Mouse (Mus musculus) liver, embryonic 16.5 days (tissue): Measurements from ENCODE around the gene Hdac4. TPM values are rescaled to one million over a fixed set of nuclear protein-coding genes. Genes with fewer than 3 reads are reported as not detected.

Experiments
- ATAC-seq: fragments of 200-750 bp; cut with Nextera tagmentation; 2 replicates; pipeline ENCODE4 v1.8.0; 2017; ENCODE audit warnings: low read depth, mild to moderate bottlenecking, moderate number of reproducible peaks, moderate library complexity
- H3K27ac ChIP-seq: fragments of 300-500 bp; sonication (generic); 2 replicates; pipeline ENCODE4 v1.5.1; 2014; ENCODE audit warnings: mild to moderate bottlenecking, low read length
- H3K27me3 ChIP-seq: fragments of 300-500 bp; sonication (generic); 2 replicates; pipeline ENCODE4 v1.6.1; 2014; ENCODE audit warnings: low read depth, low read length, mixed read lengths; ENCODE audit not compliant: control insufficient read depth, insufficient read depth
- H3K36me3 ChIP-seq: fragments of 300-500 bp; sonication (generic); 2 replicates; pipeline ENCODE4 v1.6.1; 2014; ENCODE audit warnings: mild to moderate bottlenecking; ENCODE audit not compliant: control insufficient read depth, insufficient read depth
- H3K4me1 ChIP-seq: fragments of 300-500 bp; sonication (generic); 2 replicates; pipeline ENCODE4 v1.6.1; 2014; ENCODE audit warnings: low read depth, low read length, mixed read lengths; ENCODE audit not compliant: control insufficient read depth
- H3K4me2 ChIP-seq: fragments of 300-500 bp; sonication (generic); 2 replicates; pipeline ENCODE4 v1.6.1; 2014; ENCODE audit warnings: low read depth, low read length, mixed read lengths
- H3K4me3 ChIP-seq: fragments of 300-500 bp; sonication (generic); 2 replicates; pipeline ENCODE4 v1.5.1; 2014; ENCODE audit warnings: low read depth, mild to moderate bottlenecking, low read length
- H3K9ac ChIP-seq: fragments of 300-500 bp; sonication (generic); 2 replicates; pipeline ENCODE4 v1.6.1; 2014; ENCODE audit warnings: low read depth, low read length
- H3K9me3 ChIP-seq: fragments of 300-500 bp; sonication (generic); replicated peaks from 2 replicates; pipeline ENCODE4 v1.6.1; 2016; ENCODE audit warnings: low read length; ENCODE audit not compliant: control insufficient read depth
- WGBS: fragments of 180-500 bp; shearing (Covaris S2); extraction: QIAGEN DNeasy Blood & Tissue Kit; methylation state at CpG from one replicate; pipeline ENCODE4 v1.1.7; 2014; ENCODE audit not compliant: insufficient replicate concordance; 5-methylcytosine and 5-hydroxymethylcytosine counted together
- polyA plus RNA-seq: library from polyadenylated mRNA; unstranded; fragments of >200 nt; fragmentation: Nextera tagmentation; extraction: Ambion mirVana; gene quantifications from 2 replicates; pipeline ENCODE4 v1.2.1, GENCODE M21; 2015

Hdac4 gene
- polyA plus RNA-seq, 1 experiment from 2014 or later = 3.3 TPM

GRCm38 (mm10) chr1:91961231-91961630 lies 234.3 kb downstream of the Hdac4 start:
- Histone ChIP-seq H3K36me3 (no peaks in the 10 kb centered on the region; the same call in 1 of the 2 replicates), H3K9ac (no peak overlapping the region), H3K4me3 (no peak overlapping the region), H3K27me3 (no peaks in the 10 kb centered on the region), H3K27ac (no peak overlapping the region), H3K9me3 (no peaks in the 10 kb centered on the region), H3K4me1 (no peaks in the 10 kb centered on the region), H3K4me2 (no peak overlapping the region)
- WGBS = 54% methylated on average over 8 of the region's 8 CpGs
- ATAC-seq = no peak

DNA sequence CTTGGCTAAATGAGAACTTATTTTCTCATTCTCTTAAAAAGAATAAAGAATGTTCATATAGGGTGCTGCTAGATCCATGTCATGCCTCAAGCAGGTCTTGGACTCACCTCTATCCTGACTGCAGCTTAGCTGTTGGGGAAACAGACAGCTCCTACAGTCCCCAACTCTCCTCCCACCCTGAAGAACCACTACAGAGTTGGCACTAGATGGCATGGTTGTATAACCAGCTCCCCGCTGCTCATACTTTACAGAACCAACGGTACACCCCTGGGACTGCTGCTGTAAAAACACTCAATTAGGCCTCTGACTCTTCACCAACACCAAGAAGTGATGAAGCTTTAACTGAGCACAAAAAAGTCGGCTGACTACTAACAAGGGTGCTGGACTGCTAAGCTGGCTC lies 235.6 kb downstream of the Hdac4 start:
- no peaks in the 10 kb centered on the region for H3K9me3 ChIP-seq
- no peak overlapping the region for H3K4me3 ChIP-seq
- no peak overlapping the region for H3K4me2 ChIP-seq
- no peaks in the 10 kb centered on the region for H3K27me3 ChIP-seq
- ATAC-seq = no peak
- no peak overlapping the region for H3K9ac ChIP-seq
- H3K4me1 ChIP-seq = no peaks in the 10 kb centered on the region
- 71% methylated on average over 3 of the region's 3 CpGs for WGBS
- H3K27ac ChIP-seq = no peak overlapping the region
- no peaks in the 10 kb centered on the region; the same call in 1 of the 2 replicates for H3K36me3 ChIP-seq

- Histone ChIP-seq H3K4me1 (no peaks in the 10 kb centered on the region), H3K9me3 (no peaks in the 10 kb centered on the region), H3K4me3 (no peak overlapping the region), H3K27me3 (no peaks in the 10 kb centered on the region), H3K9ac (no peak overlapping the region), H3K36me3 (no peaks in the 10 kb centered on the region; the same call in 1 of the 2 replicates), H3K4me2 (no peak overlapping the region), H3K27ac (no peak overlapping the region)
- WGBS = 65% methylated on average over 5 of the region's 5 CpGs
- no peak for ATAC-seq
These were observed 236.5 kb downstream of the Hdac4 start for GRCm38 (mm10) chr1:91959044-91959443.

DNA sequence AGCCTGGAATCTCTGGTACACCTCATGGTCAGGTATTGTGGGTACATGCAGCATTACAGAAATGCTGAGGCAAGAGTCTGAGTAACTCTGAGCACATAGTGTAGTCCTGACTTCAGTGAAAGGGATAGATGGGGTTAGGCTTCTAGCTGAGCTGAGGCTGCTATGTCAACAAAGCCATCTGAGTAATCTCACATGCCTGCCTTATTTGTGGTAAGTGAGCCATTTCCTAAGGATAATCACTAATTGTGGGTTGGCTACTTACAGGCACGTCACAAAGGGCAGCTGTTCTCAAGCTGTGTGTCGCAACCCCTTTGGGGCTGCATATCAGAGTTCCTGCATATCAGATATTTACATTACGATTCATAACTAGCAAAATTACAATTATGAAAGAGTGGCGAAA lies 239.3 kb downstream of the Hdac4 start:
- WGBS = 64% methylated on average over 4 of the region's 4 CpGs
- H3K36me3 ChIP-seq = no peaks in the 10 kb centered on the region; the same call in 1 of the 2 replicates
- H3K9me3 ChIP-seq = no peaks in the 10 kb centered on the region
- no peak overlapping the region for H3K4me3 ChIP-seq
- H3K27me3 ChIP-seq = no peaks in the 10 kb centered on the region
- no peaks in the 10 kb centered on the region for H3K4me1 ChIP-seq
- H3K9ac ChIP-seq = no peak overlapping the region
- no peak overlapping the region for H3K4me2 ChIP-seq
- no peak for ATAC-seq
- no peak overlapping the region for H3K27ac ChIP-seq

- H3K27ac ChIP-seq = no peak overlapping the region
- H3K27me3 ChIP-seq = no peaks in the 10 kb centered on the region
- no peaks in the 10 kb centered on the region for H3K9me3 ChIP-seq
- H3K36me3 ChIP-seq = no peaks in the 10 kb centered on the region; the same call in 1 of the 2 replicates
- no peak overlapping the region for H3K9ac ChIP-seq
- no peaks in the 10 kb centered on the region for H3K4me1 ChIP-seq
- H3K4me3 ChIP-seq = no peak overlapping the region
- no peak for ATAC-seq
- WGBS = 70% methylated on average over 5 of the region's 5 CpGs
- H3K4me2 ChIP-seq = no peak overlapping the region
These were observed 240.5 kb downstream of the Hdac4 start for GRCm38 (mm10) chr1:91954954-91955353.

DNA sequence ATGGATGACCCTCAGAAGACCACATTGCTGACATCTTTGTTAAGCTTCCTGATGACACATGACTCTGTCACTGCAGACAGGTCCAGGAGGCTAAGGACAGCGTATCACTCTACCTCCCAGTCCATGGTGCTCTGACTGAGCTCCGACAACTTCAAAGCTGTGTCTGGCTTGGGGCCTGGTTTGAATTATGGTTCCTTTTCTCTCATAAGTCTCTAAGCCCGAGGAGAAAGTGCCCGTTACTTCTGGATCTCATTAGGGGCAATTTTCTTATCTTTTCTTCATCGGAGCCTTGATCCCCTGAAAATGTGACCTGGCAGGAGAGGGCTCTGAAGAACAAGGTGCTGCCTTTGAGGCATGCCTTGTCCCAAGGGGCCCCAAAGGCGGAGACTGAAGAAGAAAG lies 242.6 kb downstream of the Hdac4 start:
- H3K27ac ChIP-seq = no peak overlapping the region
- no peak overlapping the region for H3K9ac ChIP-seq
- H3K4me3 ChIP-seq = no peak overlapping the region
- no peaks in the 10 kb centered on the region for H3K9me3 ChIP-seq
- no peak for ATAC-seq
- no peaks in the 10 kb centered on the region for H3K4me1 ChIP-seq
- H3K4me2 ChIP-seq = no peak overlapping the region
- no peaks in the 10 kb centered on the region for H3K27me3 ChIP-seq
- 72% methylated on average over 6 of the region's 6 CpGs for WGBS
- H3K36me3 ChIP-seq = no peaks in the 10 kb centered on the region

- Histone ChIP-seq H3K9me3 (no peaks in the 10 kb centered on the region), H3K4me3 (no peak overlapping the region), H3K4me1 (no peaks in the 10 kb centered on the region), H3K4me2 (no peak overlapping the region), H3K9ac (no peak overlapping the region), H3K27me3 (no peaks in the 10 kb centered on the region), H3K36me3 (no peaks in the 10 kb centered on the region; the same call in 1 of the 2 replicates), H3K27ac (no peak overlapping the region)
- 84% methylated on average over 7 of the region's 7 CpGs for WGBS
- ATAC-seq = no peak
These were observed 248.1 kb downstream of the Hdac4 start for GRCm38 (mm10) chr1:91947441-91947840.

DNA sequence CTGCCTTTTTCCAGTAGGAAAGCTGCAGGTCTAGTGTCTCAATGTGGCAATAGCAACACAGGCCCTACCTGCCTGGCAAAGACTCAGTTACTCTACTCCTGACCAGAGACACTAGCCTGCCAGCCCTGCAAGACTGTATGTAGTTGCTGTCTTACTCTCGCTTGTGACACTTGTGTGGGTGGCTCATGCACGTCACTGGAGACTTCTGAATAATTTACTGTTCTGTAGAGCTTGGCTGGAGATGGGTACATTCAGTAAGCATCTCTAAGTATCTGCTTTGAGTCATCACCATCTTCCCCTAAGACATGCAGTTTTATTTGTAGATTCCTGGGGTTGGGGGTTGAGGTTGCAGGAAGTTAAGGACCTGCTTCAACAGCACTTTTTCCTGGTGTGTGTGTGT lies 252.9 kb downstream of the Hdac4 start:
- Histone ChIP-seq H3K9ac (no peak overlapping the region), H3K4me3 (no peak overlapping the region), H3K4me2 (no peak overlapping the region), H3K36me3 (no peaks in the 10 kb centered on the region; the same call in 1 of the 2 replicates), H3K27ac (no peak overlapping the region), H3K27me3 (no peaks in the 10 kb centered on the region), H3K4me1 (no peaks in the 10 kb centered on the region), H3K9me3 (no peaks in the 10 kb centered on the region)
- ATAC-seq = no peak
- 52% methylated on average over 2 of the region's 2 CpGs for WGBS

DNA sequence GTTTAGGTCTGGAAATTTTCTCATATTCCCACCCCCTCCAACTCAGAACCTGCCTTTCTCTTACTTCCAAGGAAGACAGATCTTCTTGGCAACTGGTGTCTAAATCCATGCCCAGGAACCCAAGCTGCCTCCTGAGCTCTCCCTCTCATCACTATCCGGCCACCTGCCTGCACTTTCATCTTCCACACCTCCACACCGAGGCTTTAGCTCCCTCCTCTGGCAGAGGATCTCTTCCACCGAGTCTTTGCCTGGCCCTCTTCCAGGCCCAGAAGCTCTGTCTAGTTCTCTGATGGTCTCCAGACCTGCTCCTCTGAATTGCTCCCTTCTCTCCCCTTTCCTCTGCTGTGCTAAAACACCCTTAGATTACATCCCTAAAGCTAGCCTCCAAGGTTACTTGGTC lies 253.5 kb downstream of the Hdac4 start:
- no peaks in the 10 kb centered on the region for H3K27me3 ChIP-seq
- WGBS = 54% methylated on average over 3 of the region's 3 CpGs

More for the DNA sequence above, 253.5 kb downstream of the Hdac4 start:
- Histone ChIP-seq H3K36me3 (no peaks in the 10 kb centered on the region; the same call in 1 of the 2 replicates), H3K4me2 (no peak overlapping the region), H3K27ac (no peak overlapping the region), H3K4me3 (no peak overlapping the region), H3K4me1 (no peaks in the 10 kb centered on the region), H3K9ac (no peak overlapping the region), H3K9me3 (no peaks in the 10 kb centered on the region)
- ATAC-seq = no peak
